Mouse (Mus musculus) limb, embryonic 11.5 days (tissue): ENCODE results near the gene Nek4. TPM values are rescaled to one million over a fixed set of nuclear protein-coding genes. Genes with fewer than 3 reads are reported as not detected.

Experiments used
- ATAC-seq: fragments of 200-750 bp; cut with Nextera tagmentation; 2 replicates; pipeline ENCODE4 v1.8.0; 2017; ENCODE audit warnings: low read depth; ENCODE audit not compliant: insufficient number of reproducible peaks, low FRiP score, low TSS enrichment
- DNase-seq: peaks from one replicate; pipeline ENCODE4 v3.0.0-alpha.2; 2015; ENCODE audit warnings: low spot score
- H3K27ac ChIP-seq: fragments of 300-500 bp; sonication (generic); replicated peaks from 2 replicates; pipeline ENCODE4 v1.5.1; 2014; ENCODE audit warnings: low read depth, mild to moderate bottlenecking, low read length
- H3K27me3 ChIP-seq: fragments of 300-500 bp; sonication (generic); 2 replicates; pipeline ENCODE4 v1.6.1; 2014; ENCODE audit warnings: mild to moderate bottlenecking, low read length, mixed read lengths; ENCODE audit not compliant: control insufficient read depth, insufficient read depth
- H3K36me3 ChIP-seq: fragments of 300-500 bp; sonication (generic); 2 replicates; pipeline ENCODE4 v1.6.1; 2014; ENCODE audit warnings: mild to moderate bottlenecking, low read length, moderate library complexity, mixed read lengths; ENCODE audit not compliant: control insufficient read depth, insufficient read depth
- H3K4me1 ChIP-seq: fragments of 300-500 bp; sonication (generic); 2 replicates; pipeline ENCODE4 v1.6.1; 2014; ENCODE audit warnings: low read length, mixed read lengths; ENCODE audit not compliant: control insufficient read depth, insufficient read depth
- H3K4me2 ChIP-seq: fragments of 300-500 bp; sonication (generic); 2 replicates; pipeline ENCODE4 v1.6.1; 2014; ENCODE audit warnings: low read depth, mild to moderate bottlenecking, moderate library complexity; ENCODE audit not compliant: severe bottlenecking
- H3K4me3 ChIP-seq: fragments of 300-500 bp; sonication (generic); 2 replicates; pipeline ENCODE4 v1.5.1; 2014; ENCODE audit warnings: low read depth, low read length
- H3K9ac ChIP-seq: fragments of 300-500 bp; sonication (generic); 2 replicates; pipeline ENCODE4 v1.6.1; 2014; ENCODE audit warnings: mild to moderate bottlenecking, low read length
- H3K9me3 ChIP-seq: fragments of 300-500 bp; sonication (generic); 2 replicates; pipeline ENCODE4 v1.6.1; 2016; ENCODE audit warnings: low read length; ENCODE audit not compliant: control insufficient read depth
- whole genome bisulfite sequencing: fragments of 180-500 bp; shearing (Covaris S2); extraction: QIAGEN DNeasy Blood & Tissue Kit; methylation state at CpG from one replicate; pipeline ENCODE4 v1.1.7; 2014; 5-methylcytosine and 5-hydroxymethylcytosine counted together
- polyA plus RNA-seq: library from polyadenylated mRNA; unstranded; fragments of >200 nt; fragmentation: Nextera tagmentation; extraction: Ambion mirVana; gene quantifications from 2 replicates; pipeline ENCODE4 v1.2.1, GENCODE M21; 2014

The Nek4 gene
- 16.1 and 17.7 TPM in 2 replicates for polyA plus RNA-seq

GRCm38 (mm10) chr14:30951154-30951825, at the start of gene Nek4:
TSS of gene Nek4 (plus strand) at chr14:30951377.
- peak within 1 kb of the TSS; percentile 70 for H3K4me3 ChIP-seq
- no peaks in the 10 kb centered on the region for H3K9me3 ChIP-seq
- no peak within 1 kb of the TSS for H3K27ac ChIP-seq
- DNase-seq (peak; percentile 97), ATAC-seq (peak; percentile 98)
- under 1% methylated on average over 57 of the region's 57 CpGs for WGBS
- peak within 1 kb of the TSS; percentile 75 for H3K9ac ChIP-seq
- no peaks in the 10 kb centered on the region for H3K36me3 ChIP-seq
- no peaks in the 10 kb centered on the region for H3K4me1 ChIP-seq
- H3K27me3 ChIP-seq, result no peaks in the 10 kb centered on the region
- peak within 1 kb of the TSS; percentile 70 for H3K4me2 ChIP-seq

GRCm38 (mm10) chr14:30902628-30903027, 48.5 kb upstream of the Nek4 start:
- H3K9ac ChIP-seq, result no peak overlapping the region
- H3K9me3 ChIP-seq, result no peaks in the 10 kb centered on the region
- H3K27ac ChIP-seq, result no peak overlapping the region
- DNase-seq (no peak), ATAC-seq (no peak)
- no peak overlapping the region for H3K4me2 ChIP-seq
- no peaks in the 10 kb centered on the region for H3K4me1 ChIP-seq
- H3K4me3 ChIP-seq, result no peak overlapping the region
- no peaks in the 10 kb centered on the region for H3K27me3 ChIP-seq
- 84% methylated on average over 5 of the region's 5 CpGs for WGBS
- no peaks in the 10 kb centered on the region for H3K36me3 ChIP-seq

GRCm38 (mm10) chr14:30903036-30903435, 48.1 kb upstream of the Nek4 start:
- ATAC-seq (no peak), DNase-seq (no peak)
- H3K4me2 ChIP-seq, result no peak overlapping the region
- H3K4me1 ChIP-seq, result no peaks in the 10 kb centered on the region
- H3K4me3 ChIP-seq, result no peak overlapping the region
- H3K9me3 ChIP-seq, result no peaks in the 10 kb centered on the region
- no peak overlapping the region for H3K27ac ChIP-seq
- 59% methylated on average over 3 of the region's 3 CpGs for WGBS
- H3K9ac ChIP-seq, result no peak overlapping the region
- H3K36me3 ChIP-seq, result no peaks in the 10 kb centered on the region
- no peaks in the 10 kb centered on the region for H3K27me3 ChIP-seq

GRCm38 (mm10) chr14:30904307-30904706, 46.9 kb upstream of the Nek4 start:
- no peaks in the 10 kb centered on the region for H3K4me1 ChIP-seq
- H3K36me3 ChIP-seq, result no peaks in the 10 kb centered on the region
- no peak overlapping the region for H3K4me3 ChIP-seq
- H3K27ac ChIP-seq, result no peak overlapping the region
- no peaks in the 10 kb centered on the region for H3K27me3 ChIP-seq
- no peaks in the 10 kb centered on the region for H3K9me3 ChIP-seq
- DNase-seq, result no peak
- 84% methylated on average over 8 of the region's 8 CpGs for WGBS
- no peak for ATAC-seq
- H3K9ac ChIP-seq, result no peak overlapping the region
- H3K4me2 ChIP-seq, result no peak overlapping the region

GRCm38 (mm10) chr14:30906001-30906400, 45.2 kb upstream of the Nek4 start:
- no peaks in the 10 kb centered on the region for H3K27me3 ChIP-seq
- H3K9ac ChIP-seq, result no peak overlapping the region
- H3K9me3 ChIP-seq, result no peaks in the 10 kb centered on the region
- no peak overlapping the region for H3K27ac ChIP-seq
- ATAC-seq (no peak), DNase-seq (no peak)
- H3K36me3 ChIP-seq, result no peaks in the 10 kb centered on the region
- H3K4me3 ChIP-seq, result no peak overlapping the region
- WGBS, result 90% methylated on average over 6 of the region's 6 CpGs
- no peak overlapping the region for H3K4me2 ChIP-seq
- H3K4me1 ChIP-seq, result no peaks in the 10 kb centered on the region

GRCm38 (mm10) chr14:30907814-30908265, 43.3 kb upstream of the Nek4 start:
- no peaks in the 10 kb centered on the region for H3K36me3 ChIP-seq
- H3K9ac ChIP-seq, result no peak overlapping the region
- H3K4me1 ChIP-seq, result no peaks in the 10 kb centered on the region
- no peak overlapping the region for H3K4me2 ChIP-seq
- no peaks in the 10 kb centered on the region for H3K27me3 ChIP-seq
- H3K9me3 ChIP-seq, result no peaks in the 10 kb centered on the region
- WGBS, result 80% methylated on average over 3 of the region's 3 CpGs
- ATAC-seq, result no peak
- H3K27ac ChIP-seq, result no peak overlapping the region
- DNase-seq, result no peak
- no peak overlapping the region for H3K4me3 ChIP-seq

GRCm38 (mm10) chr14:30911141-30911540, 40.0 kb upstream of the Nek4 start:
- H3K4me2 ChIP-seq, result no peak overlapping the region
- H3K27ac ChIP-seq, result no peak overlapping the region
- 90% methylated on average over 8 of the region's 8 CpGs for WGBS
- no peak overlapping the region for H3K4me3 ChIP-seq
- no peak for ATAC-seq
- no peaks in the 10 kb centered on the region for H3K27me3 ChIP-seq
- DNase-seq, result no peak
- no peaks in the 10 kb centered on the region for H3K4me1 ChIP-seq
- no peaks in the 10 kb centered on the region for H3K36me3 ChIP-seq
- H3K9ac ChIP-seq, result no peak overlapping the region
- no peaks in the 10 kb centered on the region for H3K9me3 ChIP-seq

GRCm38 (mm10) chr14:30912641-30913040, 38.5 kb upstream of the Nek4 start:
- Histone ChIP-seq H3K9ac (no peak overlapping the region), H3K4me1 (no peaks in the 10 kb centered on the region), H3K9me3 (no peaks in the 10 kb centered on the region), H3K27ac (no peak overlapping the region), H3K36me3 (no peaks in the 10 kb centered on the region), H3K4me2 (no peak overlapping the region), H3K27me3 (no peaks in the 10 kb centered on the region), H3K4me3 (no peak overlapping the region)
- no peak for DNase-seq
- no peak for ATAC-seq
- WGBS, result 78% methylated on average over 8 of the region's 8 CpGs

GRCm38 (mm10) chr14:30913404-30913803, 37.8 kb upstream of the Nek4 start:
- H3K27ac ChIP-seq, result no peak overlapping the region
- ATAC-seq, result no peak
- WGBS, result 90% methylated on average over 5 of the region's 5 CpGs

More at GRCm38 (mm10) chr14:30913404-30913803, 37.8 kb upstream of the Nek4 start:
- Histone ChIP-seq H3K4me1 (no peaks in the 10 kb centered on the region), H3K36me3 (no peaks in the 10 kb centered on the region), H3K4me3 (no peak overlapping the region), H3K4me2 (no peak overlapping the region), H3K27me3 (no peaks in the 10 kb centered on the region), H3K9me3 (no peaks in the 10 kb centered on the region), H3K9ac (no peak overlapping the region)
- no peak for DNase-seq
